Mouse (Mus musculus) embryo, embryonic 10 days (tissue): ENCODE results near the gene Rtn4rl1.

Source experiments
- DNase-seq: peaks from one replicate; pipeline ENCODE4 v3.0.0-alpha.2; 2015; ENCODE audit warnings: low spot score

The Rtn4rl1 gene

GRCm38 (mm10) chr11:75251006-75251512 lies 57.5 kb downstream of the Rtn4rl1 start:
- DNase-seq: no peak

DNA sequence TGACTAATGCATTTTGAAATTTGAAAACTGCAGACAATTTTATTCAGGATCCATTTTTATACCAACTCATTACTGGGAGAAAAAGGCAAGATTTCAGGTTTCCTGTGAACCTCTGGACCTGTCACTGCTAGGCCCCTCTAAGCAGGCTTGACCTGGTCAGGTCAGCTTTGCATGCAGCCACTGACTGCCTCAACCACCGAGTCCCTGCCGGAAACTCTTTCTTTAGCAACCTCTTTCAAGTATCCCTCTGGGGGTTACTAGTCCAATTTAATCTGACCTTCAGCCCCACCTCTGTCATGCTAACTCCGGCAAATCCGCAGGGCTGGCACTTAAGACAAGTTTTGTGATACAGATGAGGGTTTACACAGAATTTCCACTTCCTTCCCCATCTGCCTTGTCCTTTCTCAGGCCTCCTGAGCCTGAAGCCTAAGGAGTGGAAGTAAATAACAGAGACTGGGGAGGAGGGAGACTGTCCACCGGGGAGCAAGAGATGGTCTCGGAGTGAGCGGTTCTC lies 58.0 kb downstream of the Rtn4rl1 start:
- peak; percentile 41 for DNase-seq

GRCm38 (mm10) chr11:75254252-75254912 lies 60.8 kb downstream of the Rtn4rl1 start:
- DNase-seq: no peak

DNA sequence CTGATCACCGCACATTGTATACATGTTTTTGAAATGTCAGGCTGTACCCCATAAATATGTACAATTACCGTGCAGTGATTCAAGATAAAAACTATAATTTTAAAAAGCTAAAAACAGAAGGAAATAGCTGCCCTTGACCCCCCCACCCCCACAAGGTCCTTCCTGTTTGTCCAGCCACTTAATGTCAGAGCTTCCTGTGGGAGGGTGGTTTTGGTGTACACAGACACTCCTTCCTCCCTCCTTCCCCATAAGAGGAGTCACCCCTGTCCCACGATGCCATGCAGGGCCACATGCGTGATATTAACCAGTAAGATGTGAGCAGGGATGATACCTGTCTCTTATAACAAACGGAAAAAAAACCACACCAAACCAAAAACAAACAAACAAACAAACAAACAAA lies 61.7 kb downstream of the Rtn4rl1 start:
- no peak for DNase-seq

- DNase-seq: no peak
Observed at GRCm38 (mm10) chr11:75257056-75257648, 63.6 kb downstream of the Rtn4rl1 start.

- DNase-seq: no peak
Observed at GRCm38 (mm10) chr11:75259416-75259815, 65.8 kb downstream of the Rtn4rl1 start.

GRCm38 (mm10) chr11:75259996-75260561 lies 66.5 kb downstream of the Rtn4rl1 start:
- no peak for DNase-seq

- DNase-seq: no peak
Observed at GRCm38 (mm10) chr11:75261016-75261415, 67.4 kb downstream of the Rtn4rl1 start.

- no peak for DNase-seq
Observed at GRCm38 (mm10) chr11:75261730-75262129, 68.1 kb downstream of the Rtn4rl1 start.

GRCm38 (mm10) chr11:75262181-75262580 lies 68.6 kb downstream of the Rtn4rl1 start:
- DNase-seq: no peak

GRCm38 (mm10) chr11:75262791-75263190 lies 69.2 kb downstream of the Rtn4rl1 start:
- DNase-seq: no peak

- no peak for DNase-seq
Observed at GRCm38 (mm10) chr11:75263274-75263963, 69.8 kb downstream of the Rtn4rl1 start.

- no peak for DNase-seq
Observed at GRCm38 (mm10) chr11:75263964-75264312, 70.4 kb downstream of the Rtn4rl1 start.

- DNase-seq: no peak
Observed at GRCm38 (mm10) chr11:75264550-75264949, 71.0 kb downstream of the Rtn4rl1 start.

- no peak for DNase-seq
Observed at GRCm38 (mm10) chr11:75265545-75265944, 72.0 kb downstream of the Rtn4rl1 start.

- DNase-seq: no peak
Observed at GRCm38 (mm10) chr11:75267826-75268281, 74.3 kb downstream of the Rtn4rl1 start.

GRCm38 (mm10) chr11:75268492-75268891 lies 74.9 kb downstream of the Rtn4rl1 start:
- DNase-seq: no peak

DNA sequence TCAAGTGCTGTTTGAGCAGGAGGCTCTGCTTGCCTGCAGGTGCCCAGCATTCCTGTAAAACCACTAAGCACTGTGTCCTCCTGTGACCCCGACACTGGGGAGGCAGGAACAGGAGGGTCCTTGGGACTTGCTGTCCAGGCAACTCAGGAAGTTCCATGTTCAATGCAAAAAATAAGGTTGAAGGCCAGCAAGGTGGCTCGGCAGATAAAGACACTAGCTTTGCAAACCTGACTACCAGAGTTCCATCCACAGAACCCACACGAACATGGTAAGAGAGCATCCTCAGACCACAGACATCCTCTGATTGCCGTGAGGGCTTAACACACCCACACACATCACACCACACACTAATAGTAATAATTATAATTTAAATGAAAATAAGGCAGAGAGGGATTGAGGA lies 75.6 kb downstream of the Rtn4rl1 start:
- DNase-seq: no peak

DNA sequence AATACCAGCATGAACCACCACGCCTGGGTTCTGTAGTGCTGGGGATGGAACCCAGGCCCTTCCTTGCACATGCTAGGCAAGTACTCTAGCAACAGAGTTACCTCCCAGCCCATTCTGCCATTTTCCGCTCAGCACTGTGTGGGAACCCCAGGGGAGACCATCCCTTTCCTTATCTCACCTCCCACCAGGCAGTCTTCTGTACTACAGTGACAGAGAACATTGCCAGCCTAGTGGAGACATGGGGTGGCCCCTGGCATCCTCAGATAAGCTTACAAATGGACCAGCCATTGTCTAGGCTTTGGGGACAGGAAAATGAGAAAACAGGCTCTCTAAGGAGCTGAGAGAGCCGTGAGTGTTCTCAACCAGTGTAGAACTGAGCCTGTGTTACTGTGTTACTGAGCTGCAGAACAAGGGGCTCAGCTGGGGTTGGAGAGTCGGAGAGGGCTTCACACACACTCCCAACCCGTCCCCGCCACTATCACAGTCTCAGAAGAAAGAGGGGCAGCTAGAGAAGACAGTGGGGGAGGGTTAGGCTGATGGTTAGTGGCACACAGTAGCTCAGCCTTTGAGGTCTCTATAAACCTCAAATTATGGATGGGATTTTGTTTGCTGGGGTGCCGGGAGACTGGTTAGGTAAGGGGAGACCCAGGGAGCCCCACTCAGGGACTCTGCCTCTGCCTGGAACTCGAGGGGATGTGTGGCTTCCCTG lies 76.8 kb downstream of the Rtn4rl1 start:
- no peak for DNase-seq

DNA sequence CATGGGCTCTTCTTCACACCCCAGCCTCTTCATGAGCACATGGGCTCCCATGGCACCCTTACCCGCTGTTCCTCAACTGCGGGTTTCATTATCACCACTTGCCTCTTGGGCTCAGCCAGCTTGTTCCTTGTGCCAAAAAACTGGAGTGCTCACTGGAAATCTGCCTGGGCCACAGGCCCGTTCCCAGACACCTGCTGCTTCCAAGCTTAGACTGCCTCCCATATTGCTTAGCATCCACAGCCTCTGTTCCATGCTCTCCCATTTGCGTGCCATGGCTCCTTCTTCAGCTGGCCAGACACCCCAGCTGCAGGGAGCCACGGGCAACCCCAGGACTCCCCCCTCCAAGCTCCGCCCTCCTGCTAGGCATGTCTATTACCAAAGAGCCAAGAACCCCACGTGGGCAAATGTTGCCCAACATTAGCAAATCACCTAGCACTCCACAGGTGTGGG lies 77.4 kb downstream of the Rtn4rl1 start:
- no peak for DNase-seq

DNA sequence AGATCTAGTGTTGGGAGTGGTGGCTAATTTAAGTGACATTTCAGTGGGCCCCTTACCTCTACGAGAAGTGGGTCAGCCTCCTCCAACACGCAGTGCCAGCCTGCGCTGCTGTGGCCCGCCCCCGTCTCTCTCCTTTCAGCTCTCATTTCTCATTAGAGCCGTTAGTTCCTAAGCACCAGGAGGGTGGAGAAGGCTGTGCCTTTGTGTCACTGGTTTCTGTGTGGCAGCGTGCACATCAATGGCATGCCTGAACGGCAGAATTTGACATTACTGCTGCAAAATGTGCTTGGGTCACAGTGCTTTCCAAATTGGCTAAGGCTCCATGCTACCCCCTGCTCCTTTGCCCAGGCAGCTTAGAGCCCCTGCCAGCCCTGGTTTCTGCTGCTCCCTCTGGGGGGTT lies 79.9 kb downstream of the Rtn4rl1 start:
- DNase-seq: no peak

GRCm38 (mm10) chr11:75275035-75275434 lies 81.5 kb downstream of the Rtn4rl1 start:
- no peak for DNase-seq
